ENCODE assay signal across 25 mouse cellular contexts in the genomic region with DNA sequence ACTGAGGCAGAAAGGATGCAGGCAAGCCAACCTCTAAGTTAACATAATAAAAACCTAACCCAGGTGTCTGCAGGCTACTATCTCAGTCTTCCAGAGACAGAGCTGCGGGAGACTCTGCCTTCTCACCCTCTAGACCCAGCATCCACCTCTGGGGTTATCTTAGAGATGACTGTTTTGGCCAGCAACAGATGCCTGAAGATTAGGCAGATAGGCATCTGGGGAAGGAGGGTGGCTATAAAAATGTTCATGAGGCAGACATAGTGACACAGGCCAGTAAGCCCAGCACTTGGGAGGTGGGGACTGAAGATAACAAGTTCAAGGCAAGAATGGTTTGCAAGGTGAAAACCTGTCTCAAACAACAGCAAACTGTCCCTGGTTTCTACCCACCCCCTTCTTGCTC.
DNase-seq lines count a peak whose midpoint lies in the region; ATAC-seq lines count a peak whose summit lies in the region.
"Had no signal": no experiment of that assay in that cellular context is flagged by ENCODE, and none has a peak within 500 bp of the region (broad histone marks: within the 10 kb centered on the region; RNA-seq: fewer than 3 reads in every experiment).

No protein-coding gene starts in this region.

- H3K27ac ChIP-seq in forebrain, embryonic 10.5 days, result 0 out of 2 replicates have a peak overlapping the region, but pooled peaks have one; percentile 21
- no peak overlapping the region for H3K27ac ChIP-seq in forebrain, embryonic 14.5 days (ENCODE audit: low read depth, low read length)
- H3K27ac ChIP-seq in kidney, embryonic 16.5 days (ENCODE audit: low read length), result 0 out of 2 replicates have a peak overlapping the region, but pooled peaks have one; percentile 9
- H3K27ac ChIP-seq in limb, embryonic 11.5 days (replicated peaks; ENCODE audit: low read depth, low read length), result peak overlapping the region; percentile 53
- no peak overlapping the region for H3K27ac ChIP-seq in hindbrain, embryonic 14.5 days
- H3K27ac ChIP-seq: hindbrain, embryonic 13.5 days; liver, embryonic 15.5 days; lung, embryonic 15.5 days; midbrain, embryonic 15.5 days; neural tube, embryonic 12.5 days; stomach, embryonic 15.5 days had no signal

- H3K27me3 ChIP-seq in forebrain, embryonic 10.5 days (ENCODE audit: poor library complexity, severe bottlenecking), result 0 out of 2 replicates have a peak, but pooled peaks cover 5% of the 10 kb centered on the region
- H3K27me3 ChIP-seq in forebrain, embryonic 14.5 days (replicated peaks; ENCODE audit: control insufficient read depth, insufficient read depth, low read length), result no peaks in the 10 kb centered on the region
- no peaks in the 10 kb centered on the region for H3K27me3 ChIP-seq in kidney, embryonic 16.5 days (ENCODE audit: insufficient read depth, low read length)
- H3K27me3 ChIP-seq in limb, embryonic 11.5 days (ENCODE audit: control insufficient read depth, insufficient read depth, low read length), result no peaks in the 10 kb centered on the region
- H3K27me3 ChIP-seq in hindbrain, embryonic 14.5 days (ENCODE audit: control insufficient read depth, insufficient read depth, low read length), result no peaks in the 10 kb centered on the region
- H3K27me3 ChIP-seq: hindbrain, embryonic 13.5 days; liver, embryonic 15.5 days; lung, embryonic 15.5 days; megakaryocyte, embryonic 14.5 days; midbrain, embryonic 15.5 days; neural tube, embryonic 12.5 days; stomach, embryonic 15.5 days had no signal

- DNase-seq in forebrain, embryonic 10.5 days (ENCODE audit: extremely low spot score, low spot score), result no peak
- DNase-seq in forebrain, embryonic 14.5 days (ENCODE audit: low spot score), result no peak
- no peak for DNase-seq in kidney, adult 18-20 months
- DNase-seq in limb, embryonic 11.5 days (ENCODE audit: low spot score), result peak; percentile 29
- DNase-seq in heart, adult 8-10 months (ENCODE audit: low spot score), result no peak
- DNase-seq in hindbrain, embryonic 14.5 days (ENCODE audit: low spot score), result no peak
- DNase-seq: adrenal gland, postnatal 25 days; cerebellum, adult 11 months; cerebellum, adult 9-11 months; gastrocnemius, postnatal 36 days; heart, adult 2 months; kidney, postnatal 14 days; liver; lung, postnatal 36 days; right cerebral cortex, postnatal 4 days; thymus, postnatal 25 days had no signal

- H3K4me1 ChIP-seq in forebrain, embryonic 10.5 days, result peaks cover 18% of the 10 kb centered on the region
- no peaks in the 10 kb centered on the region for H3K4me1 ChIP-seq in forebrain, embryonic 14.5 days (ENCODE audit: control insufficient read depth, insufficient read depth, low read length)
- peaks cover 13% of the 10 kb centered on the region; the same call in 1 of the 2 replicates for H3K4me1 ChIP-seq in kidney, embryonic 16.5 days (ENCODE audit: insufficient read depth, low read length)
- peaks cover 11% of the 10 kb centered on the region; the same call in 1 of the 2 replicates for H3K4me1 ChIP-seq in limb, embryonic 11.5 days (ENCODE audit: control insufficient read depth, insufficient read depth, low read length)
- no peaks in the 10 kb centered on the region; the same call in 1 of the 2 replicates for H3K4me1 ChIP-seq in hindbrain, embryonic 14.5 days (replicated peaks; ENCODE audit: control insufficient read depth, insufficient read depth, low read length)
- H3K4me1 ChIP-seq: liver, embryonic 15.5 days; lung, embryonic 15.5 days; megakaryocyte, embryonic 14.5 days; midbrain, embryonic 15.5 days; neural tube, embryonic 12.5 days; stomach, embryonic 15.5 days had no signal

- ATAC-seq in forebrain, embryonic 14.5 days, result no peak
- no peak for ATAC-seq in kidney, embryonic 16.5 days (ENCODE audit: low FRiP score, low TSS enrichment)
- ATAC-seq in limb, embryonic 11.5 days (ENCODE audit: insufficient number of reproducible peaks, low FRiP score, low TSS enrichment, low read depth), result no peak
- no peak for ATAC-seq in hindbrain, embryonic 14.5 days (ENCODE audit: low FRiP score)
- ATAC-seq: inflammation-experienced regulatory T-cells, adult 6 months; midbrain, embryonic 15.5 days had no signal

- no peak overlapping the region for H3K4me3 ChIP-seq in forebrain, embryonic 10.5 days
- H3K4me3 ChIP-seq in forebrain, embryonic 14.5 days (ENCODE audit: low read depth, low read length), result no peak overlapping the region
- H3K4me3 ChIP-seq in kidney, embryonic 16.5 days (ENCODE audit: low read length), result no peak overlapping the region
- no peak overlapping the region for H3K4me3 ChIP-seq in limb, embryonic 11.5 days (ENCODE audit: low read depth, low read length)
- H3K4me3 ChIP-seq in hindbrain, embryonic 14.5 days (replicated peaks; ENCODE audit: low read length), result no peak overlapping the region
- H3K4me3 ChIP-seq: heart, adult 2 months; hindbrain, embryonic 13.5 days; liver, embryonic 15.5 days; megakaryocyte, embryonic 14.5 days; midbrain, embryonic 15.5 days; neural tube, embryonic 12.5 days; stomach, embryonic 15.5 days had no signal

- H3K36me3 ChIP-seq in forebrain, embryonic 10.5 days (replicated peaks), result no peaks in the 10 kb centered on the region
- no peaks in the 10 kb centered on the region for H3K36me3 ChIP-seq in forebrain, embryonic 14.5 days (ENCODE audit: control insufficient read depth, insufficient read depth, low read length)
- H3K36me3 ChIP-seq in kidney, embryonic 16.5 days (ENCODE audit: insufficient read depth, low read length), result no peaks in the 10 kb centered on the region
- H3K36me3 ChIP-seq in limb, embryonic 11.5 days (ENCODE audit: control insufficient read depth, insufficient read depth, low read length), result no peaks in the 10 kb centered on the region
- H3K36me3 ChIP-seq in hindbrain, embryonic 14.5 days (replicated peaks; ENCODE audit: control insufficient read depth, insufficient read depth), result no peaks in the 10 kb centered on the region
- H3K36me3 ChIP-seq: hindbrain, embryonic 13.5 days; liver, embryonic 15.5 days; lung, embryonic 15.5 days; midbrain, embryonic 15.5 days; neural tube, embryonic 12.5 days; stomach, embryonic 15.5 days had no signal

- no peak overlapping the region for H3K9ac ChIP-seq in forebrain, embryonic 14.5 days (ENCODE audit: low read length)
- H3K9ac ChIP-seq in kidney, embryonic 16.5 days (replicated peaks; ENCODE audit: low read length), result no peak overlapping the region; the same call in 1 of the 2 replicates
- no peak overlapping the region for H3K9ac ChIP-seq in limb, embryonic 11.5 days (ENCODE audit: low read length)
- no peak overlapping the region for H3K9ac ChIP-seq in hindbrain, embryonic 14.5 days
- H3K9ac ChIP-seq: hindbrain, embryonic 13.5 days; liver, embryonic 15.5 days; lung, embryonic 15.5 days; midbrain, embryonic 15.5 days; neural tube, embryonic 12.5 days; stomach, embryonic 15.5 days had no signal

- no peak overlapping the region for H3K4me2 ChIP-seq in forebrain, embryonic 14.5 days (ENCODE audit: low read length)
- H3K4me2 ChIP-seq in kidney, embryonic 16.5 days (replicated peaks; ENCODE audit: low read depth, low read length), result peak overlapping the region; percentile 47; the same call in 1 of the 2 replicates
- no peak overlapping the region; the same call in 1 of the 2 replicates for H3K4me2 ChIP-seq in limb, embryonic 11.5 days (ENCODE audit: low read depth, severe bottlenecking)
- no peak overlapping the region for H3K4me2 ChIP-seq in hindbrain, embryonic 14.5 days (replicated peaks)
- H3K4me2 ChIP-seq: hindbrain, embryonic 13.5 days; liver, embryonic 15.5 days; midbrain, embryonic 15.5 days; neural tube, embryonic 12.5 days had no signal

- 39% methylated on average over 1 of the region's 1 CpGs for WGBS in forebrain, embryonic 10.5 days
- 41% methylated on average over 1 of the region's 1 CpGs for WGBS in forebrain, embryonic 14.5 days
- WGBS in kidney, embryonic 16.5 days, result 42% methylated on average over 1 of the region's 1 CpGs
- 16% methylated on average over 1 of the region's 1 CpGs for WGBS in limb, embryonic 11.5 days
- 37% methylated on average over 1 of the region's 1 CpGs for WGBS in hindbrain, embryonic 14.5 days

- no peaks in the 10 kb centered on the region for H3K9me3 ChIP-seq in forebrain, embryonic 10.5 days
- no peaks in the 10 kb centered on the region for H3K9me3 ChIP-seq in forebrain, embryonic 14.5 days (replicated peaks; ENCODE audit: control insufficient read depth, low read length)
- H3K9me3 ChIP-seq in kidney, embryonic 16.5 days (ENCODE audit: low read length), result no peaks in the 10 kb centered on the region
- no peaks in the 10 kb centered on the region for H3K9me3 ChIP-seq in limb, embryonic 11.5 days (ENCODE audit: control insufficient read depth, low read length)
- H3K9me3 ChIP-seq in hindbrain, embryonic 14.5 days (ENCODE audit: control insufficient read depth, low read length), result no peaks in the 10 kb centered on the region
- H3K9me3 ChIP-seq: hindbrain, embryonic 13.5 days; liver, embryonic 15.5 days; lung, embryonic 15.5 days; midbrain, embryonic 15.5 days; neural tube, embryonic 12.5 days; stomach, embryonic 15.5 days had no signal

Comparison
In these comparisons a context has a peak if more than half of its experiments do, and no peak if none do; other contexts are left out.
1. H3K27ac ChIP-seq: peak in forebrain, embryonic 10.5 days (single experiment), kidney, embryonic 16.5 days (single experiment) and limb, embryonic 11.5 days (single experiment); none in forebrain, embryonic 14.5 days (single experiment) and hindbrain, embryonic 14.5 days (single experiment).